Mouse (Mus musculus) adrenal gland, postnatal 0 days (tissue): Measurements from ENCODE around the gene Btbd35f17. TPM values are rescaled to one million over a fixed set of nuclear protein-coding genes. Genes with fewer than 3 reads are reported as not detected.

Experiments used
- polyA plus RNA-seq: library from polyadenylated mRNA; unstranded; fragments of >200 nt; fragmentation: Nextera tagmentation; extraction: Ambion mirVana; gene quantifications from 2 replicates; pipeline ENCODE4 v1.2.1, GENCODE M21; 2015

Btbd35f17 gene
- polyA plus RNA-seq, result not detected in 2 replicates

DNA sequence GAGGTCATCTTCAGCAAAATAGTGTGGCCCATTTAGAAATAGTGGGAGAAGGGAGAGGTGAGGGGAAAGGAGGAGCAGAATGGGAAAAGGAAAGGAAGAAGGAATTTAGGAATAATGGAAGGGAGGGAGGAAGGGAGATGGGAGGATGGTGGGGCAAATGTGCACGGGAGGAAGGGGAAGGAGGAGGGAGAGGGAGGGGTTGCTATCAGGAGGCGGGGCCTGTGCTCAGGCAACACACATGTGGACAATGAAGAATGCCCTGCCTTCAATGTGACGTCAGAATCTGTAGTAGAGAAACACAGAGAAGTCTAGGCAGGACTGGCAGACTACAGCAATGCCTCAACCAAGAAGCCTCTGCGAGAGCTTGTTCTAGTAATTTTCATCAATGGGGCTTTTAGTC is at the start of gene Btbd35f17:
Btbd35f17 (plus strand) TSS at position 301 of the 400 bp plus-strand sequence.

Other genes with a start within 250 kb of the Btbd35f17 start
- not detected in 2 replicates for gene Btbd35f28, start 174.1 kb upstream of the Btbd35f17 start, polyA plus RNA-seq
- not detected in 2 replicates for gene Btbd35f20, start 79.4 kb upstream of the Btbd35f17 start, polyA plus RNA-seq